Mouse (Mus musculus) olfactory bulb, adult 2 months (tissue): Measurements from ENCODE around the gene Iqsec1. TPM values are rescaled to one million over a fixed set of nuclear protein-coding genes. Genes with fewer than 3 reads are reported as not detected.

Source experiments
- H3K27ac ChIP-seq: fragments of 200-500 bp; 2 replicates; pipeline ENCODE4 v1.5.1; 2012; ENCODE audit warnings: low read depth, low read length; ENCODE audit not compliant: insufficient read depth
- H3K4me1 ChIP-seq: fragments of 200-500 bp; 2 replicates; pipeline ENCODE4 v1.6.1; 2012; ENCODE audit warnings: low read length; ENCODE audit not compliant: control insufficient read depth, insufficient read depth
- H3K4me3 ChIP-seq: fragments of 200-500 bp; 2 replicates; pipeline ENCODE4 v1.5.1; 2012; ENCODE audit warnings: mild to moderate bottlenecking, low read depth, low read length, moderate library complexity; ENCODE audit not compliant: insufficient read depth
- CTCF ChIP-seq: fragments of 200-500 bp; IDR thresholded peaks from 2 replicates; pipeline ENCODE4 v1.5.1; 2012; ENCODE audit warnings: low read depth, mild to moderate bottlenecking, low read length, moderate library complexity; ENCODE audit not compliant: insufficient read depth
- POLR2A ChIP-seq: fragments of 200-500 bp; IDR thresholded peaks from 2 replicates; pipeline ENCODE4 v1.6.1; 2012; ENCODE audit warnings: mild to moderate bottlenecking, low read depth, low read length, moderate library complexity; ENCODE audit not compliant: insufficient read depth
- WGBS: fragments of 180-500 bp; shearing (Covaris S2); methylation state at CpG from one replicate; pipeline ENCODE4 v1.1.7; 2018; 5-methylcytosine and 5-hydroxymethylcytosine counted together
- polyA plus RNA-seq: library from polyadenylated mRNA; stranded (reverse); fragments of >200 nt; gene quantifications from 2 replicates; pipeline ENCODE4 v1.2.4, GENCODE M21; 2012; ENCODE audit warnings: low replicate concordance; ENCODE audit not compliant: missing spikeins, insufficient read depth, insufficient read length

Gene Iqsec1
- polyA plus RNA-seq, 1 experiment: not detected

- Histone ChIP-seq H3K4me3 (no peak overlapping the region), H3K4me1 (peaks cover 17% of the 10 kb centered on the region), H3K27ac (no peak overlapping the region)
- 59% methylated on average over 5 of the region's 5 CpGs for WGBS
- TF ChIP-seq CTCF (no peak), POLR2A (no peak)
Observed at GRCm38 (mm10) chr6:90729829-90730228, 258.7 kb downstream of the Iqsec1 start.

- TF ChIP-seq CTCF (peak; percentile 93), POLR2A (no peak)
- Histone ChIP-seq H3K4me1 (peaks cover 23% of the 10 kb centered on the region), H3K27ac (no peak overlapping the region), H3K4me3 (no peak overlapping the region)
- 5% methylated on average over 1 of the region's 1 CpGs for WGBS
Observed at GRCm38 (mm10) chr6:90728491-90728931, 260.0 kb downstream of the Iqsec1 start.

- Histone ChIP-seq H3K27ac (no peak overlapping the region), H3K4me1 (peaks cover 25% of the 10 kb centered on the region), H3K4me3 (no peak overlapping the region)
- 95% methylated on average over 3 of the region's 3 CpGs for WGBS
- TF ChIP-seq POLR2A (no peak), CTCF (no peak)
Observed at GRCm38 (mm10) chr6:90727826-90728225, 260.7 kb downstream of the Iqsec1 start.

GRCm38 (mm10) chr6:90726711-90727122, 261.8 kb downstream of the Iqsec1 start:
- WGBS: 78% methylated on average over 2 of the region's 2 CpGs

GRCm38 (mm10) chr6:90725526-90725925, 263.0 kb downstream of the Iqsec1 start:
- WGBS: 63% methylated on average over 1 of the region's 1 CpGs
- TF ChIP-seq CTCF: no peak
- no peak for TF ChIP-seq POLR2A
- Histone ChIP-seq H3K4me3 (no peak overlapping the region), H3K4me1 (peaks cover 23% of the 10 kb centered on the region), H3K27ac (no peak overlapping the region)

More at GRCm38 (mm10) chr6:90726711-90727122, 261.8 kb downstream of the Iqsec1 start:
- Histone ChIP-seq H3K4me1 (peaks cover 25% of the 10 kb centered on the region), H3K4me3 (no peak overlapping the region), H3K27ac (no peak overlapping the region)
- TF ChIP-seq CTCF: no peak
- TF ChIP-seq POLR2A: no peak

- Histone ChIP-seq H3K4me1 (peaks cover 21% of the 10 kb centered on the region; the same call in 1 of the 2 replicates), H3K27ac (no peak overlapping the region), H3K4me3 (no peak overlapping the region)
- TF ChIP-seq POLR2A: no peak
- TF ChIP-seq CTCF: no peak
- 44% methylated on average over 3 of the region's 3 CpGs for WGBS
Observed at GRCm38 (mm10) chr6:90722993-90723392, 265.5 kb downstream of the Iqsec1 start.

- H3K4me3 ChIP-seq: no peak overlapping the region
- no peak overlapping the region for H3K27ac ChIP-seq
- TF ChIP-seq CTCF (no peak), POLR2A (no peak)
- peaks cover 22% of the 10 kb centered on the region for H3K4me1 ChIP-seq
- 74% methylated on average over 5 of the region's 5 CpGs for WGBS
Observed at GRCm38 (mm10) chr6:90720996-90721746, 267.3 kb downstream of the Iqsec1 start.

GRCm38 (mm10) chr6:90720201-90720600, 268.3 kb downstream of the Iqsec1 start:
- WGBS: 82% methylated on average over 3 of the region's 3 CpGs
- Histone ChIP-seq H3K27ac (no peak overlapping the region), H3K4me1 (peaks cover 21% of the 10 kb centered on the region), H3K4me3 (no peak overlapping the region)
- TF ChIP-seq CTCF: no peak
- TF ChIP-seq POLR2A: no peak

GRCm38 (mm10) chr6:90719402-90719801, 269.1 kb downstream of the Iqsec1 start:
- TF ChIP-seq POLR2A (no peak), CTCF (no peak)
- Histone ChIP-seq H3K27ac (no peak overlapping the region), H3K4me3 (no peak overlapping the region), H3K4me1 (peaks cover 20% of the 10 kb centered on the region)
- WGBS: 93% methylated on average over 6 of the region's 6 CpGs
